Mouse (Mus musculus): ENCODE measurements around the gene Adamtsl5. TPM values are rescaled to one million over a fixed set of nuclear protein-coding genes. Genes with fewer than 3 reads are reported as not detected.
A peak's percentile ranks its signal among the peaks of the same experiment; 100 is the strongest.
"Not testable (repeated sequence)": the region's sequence is repeated elsewhere in the genome, so short reads cannot be mapped to it uniquely, and the experiment has no call there.

The Adamtsl5 gene
- polyA plus RNA-seq, 1 experiment from 2014 or later = 1.3 TPM

- peaks cover 100% of the 10 kb centered on the region for H3K27me3 ChIP-seq (ENCODE audit: insufficient read depth, poor library complexity, severe bottlenecking)
- 9% methylated on average over 17 of the region's 17 CpGs for WGBS
- H3K36me3 ChIP-seq = no peaks in the 10 kb centered on the region
- DNase-seq (ENCODE audit: low spot score) = no peak
- H3K9me3 ChIP-seq = no peaks in the 10 kb centered on the region
- H3K27ac ChIP-seq = no peak overlapping the region
- H3K4me3 ChIP-seq = peak overlapping the region; percentile 55
- H3K4me1 ChIP-seq = peaks cover 59% of the 10 kb centered on the region
Observed at GRCm38 (mm10) chr10:80347514-80347967, 671 bp downstream of the Adamtsl5 start.

GRCm38 (mm10) chr10:80345929-80346328 lies 2.3 kb downstream of the Adamtsl5 start:
- peaks cover 71% of the 10 kb centered on the region for H3K4me1 ChIP-seq
- not testable (repeated sequence) for H3K9me3 ChIP-seq; H3K36me3 ChIP-seq; DNase-seq (ENCODE audit: low spot score); H3K4me3 ChIP-seq; H3K27ac ChIP-seq
- H3K27me3 ChIP-seq (ENCODE audit: insufficient read depth, poor library complexity, severe bottlenecking) = peaks cover 100% of the 10 kb centered on the region
- 75% methylated on average over 6 of the region's 6 CpGs for WGBS

- Histone ChIP-seq H3K27ac (0 out of 2 replicates have a peak overlapping the region, but pooled peaks have one; percentile 13), H3K36me3 (no peaks in the 10 kb centered on the region), H3K9me3 (no peaks in the 10 kb centered on the region), H3K27me3 (ENCODE audit: insufficient read depth, poor library complexity, severe bottlenecking) (peaks cover 100% of the 10 kb centered on the region), H3K4me3 (peak overlapping the region; percentile 15; the same call in 1 of the 2 replicates), H3K4me1 (peaks cover 72% of the 10 kb centered on the region)
- DNase-seq (ENCODE audit: low spot score) = no peak
- 2% methylated on average over 15 of the region's 16 CpGs for WGBS
Observed at GRCm38 (mm10) chr10:80345122-80345521, 3.1 kb downstream of the Adamtsl5 start.

- WGBS = 23% methylated on average over 9 of the region's 9 CpGs
- 0 out of 2 replicates have a peak overlapping the region, but pooled peaks have one; percentile 15 for H3K4me3 ChIP-seq
- H3K36me3 ChIP-seq = no peaks in the 10 kb centered on the region
- H3K27ac ChIP-seq = no peak overlapping the region
- no peak for DNase-seq (ENCODE audit: low spot score)
- peaks cover 99% of the 10 kb centered on the region for H3K27me3 ChIP-seq (ENCODE audit: insufficient read depth, poor library complexity, severe bottlenecking)
- H3K4me1 ChIP-seq = peaks cover 72% of the 10 kb centered on the region
- H3K9me3 ChIP-seq = no peaks in the 10 kb centered on the region
Observed at GRCm38 (mm10) chr10:80344131-80344661, 4.0 kb downstream of the Adamtsl5 start.

GRCm38 (mm10) chr10:80343425-80343895 lies 4.8 kb downstream of the Adamtsl5 start:
- 26% methylated on average over 13 of the region's 13 CpGs for WGBS
- peaks cover 65% of the 10 kb centered on the region for H3K4me1 ChIP-seq

GRCm38 (mm10) chr10:80342749-80343424 lies 5.3 kb downstream of the Adamtsl5 start:
- DNase-seq (ENCODE audit: low spot score) = peak; percentile 89
- Histone ChIP-seq H3K4me3 (peak overlapping the region; percentile 52), H3K27me3 (ENCODE audit: insufficient read depth, poor library complexity, severe bottlenecking) (peaks cover 93% of the 10 kb centered on the region), H3K36me3 (no peaks in the 10 kb centered on the region), H3K9me3 (no peaks in the 10 kb centered on the region), H3K4me1 (peaks cover 59% of the 10 kb centered on the region), H3K27ac (0 out of 2 replicates have a peak overlapping the region, but pooled peaks have one; percentile 18)
- under 1% methylated on average over 33 of the region's 33 CpGs for WGBS

More at GRCm38 (mm10) chr10:80343425-80343895, 4.8 kb downstream of the Adamtsl5 start:
- Histone ChIP-seq H3K9me3 (no peaks in the 10 kb centered on the region), H3K27me3 (ENCODE audit: insufficient read depth, poor library complexity, severe bottlenecking) (peaks cover 93% of the 10 kb centered on the region), H3K27ac (0 out of 2 replicates have a peak overlapping the region, but pooled peaks have one; percentile 18), H3K4me3 (peak overlapping the region; percentile 52), H3K36me3 (no peaks in the 10 kb centered on the region)
- DNase-seq (ENCODE audit: low spot score) = no peak

- Histone ChIP-seq H3K27ac (no peak overlapping the region), H3K4me3 (peak overlapping the region; percentile 52), H3K4me1 (peaks cover 54% of the 10 kb centered on the region), H3K36me3 (no peaks in the 10 kb centered on the region), H3K27me3 (ENCODE audit: insufficient read depth, poor library complexity, severe bottlenecking) (peaks cover 89% of the 10 kb centered on the region), H3K9me3 (no peaks in the 10 kb centered on the region)
- DNase-seq (ENCODE audit: low spot score) = no peak
- WGBS = 3% methylated on average over 26 of the region's 26 CpGs
Observed at GRCm38 (mm10) chr10:80342305-80342748, 5.9 kb downstream of the Adamtsl5 start.

- DNase-seq (ENCODE audit: low spot score) = no peak
- no peaks in the 10 kb centered on the region for H3K9me3 ChIP-seq
- peak overlapping the region; percentile 2; the same call in 1 of the 2 replicates for H3K27ac ChIP-seq
- no peaks in the 10 kb centered on the region for H3K36me3 ChIP-seq
- H3K4me1 ChIP-seq = peaks cover 52% of the 10 kb centered on the region
- peaks cover 86% of the 10 kb centered on the region for H3K27me3 ChIP-seq (ENCODE audit: insufficient read depth, poor library complexity, severe bottlenecking)
- 5% methylated on average over 47 of the region's 47 CpGs for WGBS
- H3K4me3 ChIP-seq = peak overlapping the region; percentile 52
Observed at GRCm38 (mm10) chr10:80341491-80342304, 6.5 kb downstream of the Adamtsl5 start.

GRCm38 (mm10) chr10:80341026-80341425 lies 7.2 kb downstream of the Adamtsl5 start:
- no peaks in the 10 kb centered on the region for H3K9me3 ChIP-seq
- WGBS = 16% methylated on average over 21 of the region's 21 CpGs
- H3K4me3 ChIP-seq = no peak overlapping the region
- H3K36me3 ChIP-seq = no peaks in the 10 kb centered on the region
- DNase-seq (ENCODE audit: low spot score) = no peak
- H3K27me3 ChIP-seq (ENCODE audit: insufficient read depth, poor library complexity, severe bottlenecking) = peaks cover 86% of the 10 kb centered on the region
- H3K4me1 ChIP-seq = peaks cover 52% of the 10 kb centered on the region
- no peak overlapping the region for H3K27ac ChIP-seq

GRCm38 (mm10) chr10:80339941-80340750 lies 8.1 kb downstream of the Adamtsl5 start:
- H3K4me1 ChIP-seq = peaks cover 49% of the 10 kb centered on the region
- H3K9me3 ChIP-seq = no peaks in the 10 kb centered on the region
- H3K36me3 ChIP-seq = no peaks in the 10 kb centered on the region
- H3K27me3 ChIP-seq (ENCODE audit: insufficient read depth, poor library complexity, severe bottlenecking) = peaks cover 86% of the 10 kb centered on the region
- peak; percentile 94 for DNase-seq (ENCODE audit: low spot score)
- H3K27ac ChIP-seq = no peak overlapping the region
- 25% methylated on average over 19 of the region's 19 CpGs for WGBS
- H3K4me3 ChIP-seq = no peak overlapping the region

- Histone ChIP-seq H3K36me3 (no peaks in the 10 kb centered on the region), H3K9me3 (no peaks in the 10 kb centered on the region), H3K27me3 (ENCODE audit: insufficient read depth, poor library complexity, severe bottlenecking) (peaks cover 86% of the 10 kb centered on the region), H3K4me1 (peaks cover 24% of the 10 kb centered on the region), H3K4me3 (no peak overlapping the region), H3K27ac (no peak overlapping the region)
- WGBS = 84% methylated on average over 12 of the region's 12 CpGs
- DNase-seq (ENCODE audit: low spot score) = no peak
Observed at GRCm38 (mm10) chr10:80336263-80336662, 11.9 kb downstream of the Adamtsl5 start.

GRCm38 (mm10) chr10:80332525-80332989 lies 15.7 kb downstream of the Adamtsl5 start:
- Histone ChIP-seq H3K4me1 (peaks cover 36% of the 10 kb centered on the region), H3K4me3 (no peak overlapping the region), H3K36me3 (no peaks in the 10 kb centered on the region), H3K27me3 (ENCODE audit: insufficient read depth, poor library complexity, severe bottlenecking) (peaks cover 84% of the 10 kb centered on the region), H3K27ac (peak overlapping the region; percentile 59), H3K9me3 (no peaks in the 10 kb centered on the region)
- WGBS = 77% methylated on average over 5 of the region's 5 CpGs
- DNase-seq (ENCODE audit: low spot score) = no peak

Data from heart, embryonic 10.5 days (tissue).